Mouse (Mus musculus): ENCODE results near the gene Ak5.

DNA sequence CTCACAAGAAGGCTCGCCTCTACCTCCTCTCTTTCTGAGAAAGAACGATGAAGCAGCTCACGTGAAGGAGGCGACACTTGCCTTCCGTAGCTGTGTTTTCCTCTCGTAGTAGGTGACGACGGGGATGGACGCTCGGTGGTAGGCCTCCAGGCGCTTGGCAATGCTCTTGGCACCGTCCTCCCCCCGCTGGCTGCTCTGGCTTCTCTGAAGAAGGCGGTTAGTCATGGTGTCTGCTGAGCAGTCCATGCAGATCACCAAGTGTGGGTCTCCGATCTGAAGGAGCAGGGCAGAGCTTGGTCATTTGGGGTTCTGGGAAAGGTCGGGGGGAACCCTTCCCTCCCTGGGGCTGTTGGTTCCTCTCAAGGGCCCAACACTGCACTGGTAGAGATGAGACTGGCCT, 195.5 kb downstream of the Ak5 start:
- no peak for TF ChIP-seq CTCF (IDR thresholded peaks at IDR 0.05; ENCODE audit: control insufficient read depth, insufficient read depth, low read length)
- TF ChIP-seq POLR2A (IDR thresholded peaks at IDR 0.05; ENCODE audit: borderline replicate concordance, control insufficient read depth, low read depth, low read length), result no peak
